In genomic region chr9:4555415-4555959, GRCm38 (mm10) we compare ENCODE assay signal across 24 mouse cellular contexts.
A peak's percentile ranks its signal among the peaks of the same experiment; 100 is the strongest.
DNase-seq lines count a peak whose midpoint lies in the region; ATAC-seq and TF ChIP-seq lines count a peak whose summit lies in the region.
"Had no signal": no experiment of that assay in that cellular context is flagged by ENCODE, and none has a peak within 500 bp of the region (broad histone marks: within the 10 kb centered on the region; RNA-seq: fewer than 3 reads in every experiment).

No protein-coding gene starts in this region.

- 62% methylated on average over 4 of the region's 4 CpGs for WGBS in kidney, embryonic 15.5 days
- 45% methylated on average over 4 of the region's 4 CpGs for WGBS in midbrain, postnatal 0 days

- no peak for TF ChIP-seq POLR2A in CH12.LX (IDR thresholded peaks at IDR 0.05; ENCODE audit: low read depth, low read length)
- no peak for TF ChIP-seq POLR2A in brain, embryonic 14.5 days (IDR thresholded peaks at IDR 0.05; ENCODE audit: borderline replicate concordance, extremely low read depth, insufficient read depth, insufficient read length, poor library complexity, severe bottlenecking)

- no peaks in the 10 kb centered on the region for H3K4me1 ChIP-seq in kidney, embryonic 15.5 days
- H3K4me1 ChIP-seq in CH12.LX (ENCODE audit: control insufficient read depth in 1 of 2, insufficient read depth in 2 of 2) = peaks cover 0 to 7% of the 10 kb centered on the region in 2 experiments; a peak in 1 of 4 replicates
- no peaks in the 10 kb centered on the region for H3K4me1 ChIP-seq in midbrain, postnatal 0 days (ENCODE audit: insufficient read depth, low read length)
- H3K4me1 ChIP-seq: embryonic facial prominence, embryonic 13.5 days; forebrain, embryonic 13.5 days; heart, embryonic 13.5 days had no signal

- no peak; the same call in 1 of the 2 replicates for TF ChIP-seq EP300 in CH12.LX (IDR thresholded peaks at IDR 0.05; ENCODE audit: low read length)

- dilution Hi-C loops in CH12.LX (cut with MboI; ENCODE audit: extremely low pct_ligation_motif_present, extremely low pct_unique_long_range_greater_than_20kb, low sequenced_read_pairs) = no loop called here

- H3K9me3 ChIP-seq in kidney, embryonic 15.5 days (replicated peaks) = no peaks in the 10 kb centered on the region
- no peaks in the 10 kb centered on the region for H3K9me3 ChIP-seq in CH12.LX (replicated peaks; ENCODE audit: low read length)
- no peaks in the 10 kb centered on the region for H3K9me3 ChIP-seq in midbrain, postnatal 0 days (ENCODE audit: low read length)
- H3K9me3 ChIP-seq: embryonic facial prominence, embryonic 13.5 days; forebrain, embryonic 13.5 days; heart, embryonic 13.5 days had no signal

- in situ Hi-C loops in CH12.LX (cut with MboI; ENCODE audit: low pct_ligation_motif_present, low pct_unique_long_range_greater_than_20kb, low sequenced_read_pairs) = no loop called here

- no peak for DNase-seq in kidney, adult 9 months
- peak; percentile 62 for DNase-seq in CH12.LX (ENCODE audit: extremely low read depth)
- peak; percentile 44 for DNase-seq in brain, embryonic 14.5 days (ENCODE audit: low read depth)
- DNase-seq in midbrain, postnatal 0 days (ENCODE audit: low spot score) = peak; percentile 3
- no peak for DNase-seq in ovary, postnatal 10 days (ENCODE audit: low spot score)
- no peak for DNase-seq in left cerebral cortex, postnatal 4 days
- DNase-seq: adrenal gland, postnatal 36 days; cerebellum, adult 8-10 months; cerebellum, postnatal 36 days; embryo, embryonic 11 days; gastrocnemius, postnatal 14 days; heart, adult 18-20 months; heart, postnatal 14 days; kidney, adult 18-20 months; kidney, postnatal 14 days; liver, postnatal 0 days; lung, postnatal 10 days; thymus, postnatal 25 days had no signal

- no peak overlapping the region for H3K4me3 ChIP-seq in kidney, embryonic 15.5 days (replicated peaks)
- H3K4me3 ChIP-seq in CH12.LX (replicated peaks in 1 of 3; ENCODE audit: low read depth in 2 of 3, low read length in 2 of 3, poor library complexity in 1 of 3) = peak overlapping the region in 1 of 3 experiments; percentile 15
- H3K4me3 ChIP-seq in midbrain, postnatal 0 days (ENCODE audit: low read depth, low read length) = no peak overlapping the region
- H3K4me3 ChIP-seq: embryonic facial prominence, embryonic 13.5 days; erythroblast, embryonic 14.5 days; forebrain, embryonic 13.5 days; heart, embryonic 13.5 days; layer of hippocampus, adult 2 months had no signal

- H3K79me2 ChIP-seq in CH12.LX (replicated peaks; ENCODE audit: control insufficient read depth, extremely low read depth, insufficient read depth, poor library complexity, severe bottlenecking) = no peaks in the 10 kb centered on the region

- H3K36me3 ChIP-seq in kidney, embryonic 15.5 days = no peaks in the 10 kb centered on the region
- H3K36me3 ChIP-seq in CH12.LX (replicated peaks in 1 of 2; ENCODE audit: control insufficient read depth in 1 of 2, insufficient read depth in 1 of 2, low read length in 1 of 2) = no peaks in the 10 kb centered on the region
- no peaks in the 10 kb centered on the region for H3K36me3 ChIP-seq in midbrain, postnatal 0 days (ENCODE audit: insufficient read depth, low read length)
- H3K36me3 ChIP-seq: embryonic facial prominence, embryonic 13.5 days; heart, embryonic 13.5 days had no signal

- no peak for TF ChIP-seq RAD21 in CH12.LX (IDR thresholded peaks at IDR 0.05; ENCODE audit: low read depth, low read length)

- intact Hi-C loops in left cerebral cortex, postnatal 4 days (cut with DNase I) = no loop called here

- H3K27me3 ChIP-seq in kidney, embryonic 15.5 days = no peaks in the 10 kb centered on the region
- H3K27me3 ChIP-seq in CH12.LX (replicated peaks) = no peaks in the 10 kb centered on the region
- H3K27me3 ChIP-seq in midbrain, postnatal 0 days (ENCODE audit: insufficient read depth, low read length) = no peaks in the 10 kb centered on the region
- H3K27me3 ChIP-seq: embryonic facial prominence, embryonic 13.5 days; forebrain, embryonic 13.5 days; heart, embryonic 13.5 days had no signal

- ATAC-seq in kidney, embryonic 15.5 days (replicated peaks; ENCODE audit: low FRiP score) = no peak
- no peak for ATAC-seq in midbrain, postnatal 0 days (ENCODE audit: low FRiP score)
- ATAC-seq: forebrain, embryonic 13.5 days; liver, postnatal 0 days had no signal

- H3K9ac ChIP-seq in kidney, embryonic 15.5 days = no peak overlapping the region
- no peak overlapping the region for H3K9ac ChIP-seq in CH12.LX (ENCODE audit: insufficient read depth, low read depth)
- H3K9ac ChIP-seq in midbrain, postnatal 0 days (replicated peaks; ENCODE audit: low read length, poor library complexity, severe bottlenecking) = no peak overlapping the region
- H3K9ac ChIP-seq: embryonic facial prominence, embryonic 13.5 days; forebrain, embryonic 13.5 days; heart, embryonic 13.5 days; liver, postnatal 0 days had no signal

- H3K4me2 ChIP-seq in kidney, embryonic 15.5 days = no peak overlapping the region
- H3K4me2 ChIP-seq in CH12.LX (ENCODE audit: insufficient read depth, low read depth, poor library complexity, severe bottlenecking) = peak overlapping the region; percentile 61; the same call in 1 of the 2 replicates
- H3K4me2 ChIP-seq in midbrain, postnatal 0 days (ENCODE audit: low read depth, low read length, poor library complexity, severe bottlenecking) = no peak overlapping the region
- H3K4me2 ChIP-seq: embryonic facial prominence, embryonic 13.5 days; forebrain, embryonic 13.5 days; heart, embryonic 13.5 days had no signal

- H3K27ac ChIP-seq in kidney, embryonic 15.5 days = 0 out of 2 replicates have a peak overlapping the region, but pooled peaks have one; percentile 6
- no peak overlapping the region for H3K27ac ChIP-seq in CH12.LX (ENCODE audit: insufficient read depth, low read depth)
- H3K27ac ChIP-seq in midbrain, postnatal 0 days (ENCODE audit: low read depth, low read length) = no peak overlapping the region
- H3K27ac ChIP-seq: embryonic facial prominence, embryonic 13.5 days; forebrain, embryonic 13.5 days; heart, embryonic 13.5 days; layer of hippocampus, adult 2 months had no signal

- TF ChIP-seq CTCF in CH12.LX (conservative IDR thresholded peaks at IDR 0.05 in 1 of 2, IDR thresholded peaks at IDR 0.05 in 1 of 2; ENCODE audit: low read depth in 2 of 2, low read length in 2 of 2) = no peak
- no peak for TF ChIP-seq CTCF in brain, embryonic 14.5 days (IDR thresholded peaks at IDR 0.05; ENCODE audit: borderline replicate concordance, extremely low read depth, insufficient read depth, insufficient read length)
- TF ChIP-seq CTCF in midbrain, postnatal 0 days (IDR thresholded peaks at IDR 0.05) = no peak

TF ChIP-seq in CH12.LX, 34 proteins besides CTCF, POLR2A, EP300 and RAD21:
- TF ChIP-seq HCFC1 (IDR thresholded peaks at IDR 0.05; ENCODE audit: low read depth, low read length) = no peak
- TF ChIP-seq ETS1 (conservative IDR thresholded peaks at IDR 0.05; ENCODE audit: low read depth, low read length) = peak; percentile 32; the same call in 1 of the 2 replicates
- TF ChIP-seq IRF4 (IDR thresholded peaks at IDR 0.05; ENCODE audit: low read depth, low read length) = peak; percentile 60
- TF ChIP-seq MEF2A (IDR thresholded peaks at IDR 0.05; ENCODE audit: borderline replicate concordance, low read depth, low read length) = no peak

Comparison
In these comparisons a context has a peak if more than half of its experiments do, and no peak if none do; other contexts are left out.
1. DNase-seq: peak in CH12.LX (single experiment), brain, embryonic 14.5 days (single experiment) and midbrain, postnatal 0 days (single experiment); none in kidney, adult 9 months (single experiment), ovary, postnatal 10 days (single experiment) and left cerebral cortex, postnatal 4 days (single experiment).